Mouse (Mus musculus) cerebellum, adult 11 months (tissue): ENCODE data around the gene Gdf7.

ENCODE experiments used
- DNase-seq: peaks from one replicate; pipeline ENCODE4 v3.0.0; 2022

Gdf7 gene

GRCm38 (mm10) chr12:8301841-8302431 lies at the start of gene Gdf7:
Gdf7 (minus strand) TSS chr12:8301954.
- DNase-seq = no peak

DNA sequence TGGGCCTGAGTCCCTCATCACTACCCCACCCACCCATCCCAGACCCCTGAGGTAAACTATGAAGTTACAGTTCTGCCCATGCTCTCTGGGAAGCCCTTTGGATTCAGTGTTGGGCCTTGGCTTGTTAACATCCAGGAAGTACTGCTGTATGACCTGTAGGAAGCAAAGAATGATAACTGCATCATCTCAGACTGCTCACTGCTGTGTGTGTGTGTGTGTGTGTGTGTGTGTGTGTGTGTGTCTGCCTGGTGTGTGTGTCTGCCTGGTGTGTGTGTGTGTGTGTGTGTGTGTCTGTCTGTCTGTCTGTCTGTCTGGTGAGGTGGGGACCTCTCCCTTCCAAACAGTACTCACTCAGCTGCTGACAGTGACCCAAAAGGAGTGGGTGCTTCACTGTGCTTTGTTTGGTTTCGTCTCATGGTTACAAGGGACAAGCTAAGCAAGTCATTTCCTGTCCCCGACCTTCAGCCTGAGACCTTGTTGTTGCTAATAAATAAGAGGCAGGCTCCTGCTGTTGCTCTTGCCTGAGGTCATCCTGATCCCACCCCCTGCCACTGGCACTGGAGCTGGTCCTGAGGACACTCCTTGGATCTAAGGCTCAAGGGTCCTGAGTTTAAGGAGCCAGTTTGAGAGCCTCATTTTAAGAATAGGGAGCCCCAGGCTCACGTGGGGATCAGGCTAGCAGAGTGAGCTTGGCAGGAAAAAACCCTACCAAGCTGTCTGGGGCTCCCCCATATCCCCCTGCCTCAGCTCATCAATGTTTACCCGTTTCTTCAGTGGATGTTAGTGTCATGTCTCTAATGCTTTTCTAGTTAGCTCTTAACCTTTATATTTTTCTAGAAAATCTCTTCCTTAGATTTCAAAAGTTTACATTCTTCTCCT lies 49.5 kb upstream of the Gdf7 start:
- no peak for DNase-seq

DNA sequence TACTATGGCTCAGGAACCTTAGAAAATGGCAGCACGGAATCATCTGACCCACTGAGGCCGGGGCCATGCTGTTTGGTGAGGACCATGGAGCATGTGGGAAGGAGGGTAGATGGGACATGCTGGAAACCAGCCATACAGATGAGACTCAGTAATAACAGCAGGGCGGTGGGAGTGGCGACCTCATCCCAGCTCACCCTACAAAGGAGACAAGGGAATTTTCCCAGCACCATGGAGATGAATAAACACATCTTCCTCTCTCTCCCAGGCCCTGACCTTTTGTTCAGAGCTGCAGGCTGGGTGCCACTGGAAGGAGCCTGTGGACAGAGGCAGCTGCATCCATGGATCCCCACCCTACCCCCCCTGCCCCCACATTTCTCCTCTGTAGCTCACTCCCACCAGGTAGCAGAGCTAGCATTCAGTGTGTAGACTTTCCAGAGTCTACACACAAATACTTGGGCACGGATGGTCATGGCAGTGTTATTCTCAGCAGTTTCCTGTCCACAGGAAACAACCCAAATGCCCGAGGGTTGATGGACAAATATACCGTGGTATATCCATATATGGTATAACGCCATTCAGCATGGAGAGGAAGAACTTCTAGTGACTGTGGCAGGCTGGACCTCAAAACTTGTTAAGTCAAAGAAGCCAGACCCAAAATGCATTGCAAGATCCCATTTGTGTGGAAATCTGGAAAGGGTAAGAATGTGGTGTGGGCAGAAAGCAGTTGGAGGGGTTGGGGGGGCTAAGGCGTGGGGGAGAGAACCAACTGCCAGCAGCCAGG lies 47.2 kb upstream of the Gdf7 start:
- DNase-seq = no peak

DNA sequence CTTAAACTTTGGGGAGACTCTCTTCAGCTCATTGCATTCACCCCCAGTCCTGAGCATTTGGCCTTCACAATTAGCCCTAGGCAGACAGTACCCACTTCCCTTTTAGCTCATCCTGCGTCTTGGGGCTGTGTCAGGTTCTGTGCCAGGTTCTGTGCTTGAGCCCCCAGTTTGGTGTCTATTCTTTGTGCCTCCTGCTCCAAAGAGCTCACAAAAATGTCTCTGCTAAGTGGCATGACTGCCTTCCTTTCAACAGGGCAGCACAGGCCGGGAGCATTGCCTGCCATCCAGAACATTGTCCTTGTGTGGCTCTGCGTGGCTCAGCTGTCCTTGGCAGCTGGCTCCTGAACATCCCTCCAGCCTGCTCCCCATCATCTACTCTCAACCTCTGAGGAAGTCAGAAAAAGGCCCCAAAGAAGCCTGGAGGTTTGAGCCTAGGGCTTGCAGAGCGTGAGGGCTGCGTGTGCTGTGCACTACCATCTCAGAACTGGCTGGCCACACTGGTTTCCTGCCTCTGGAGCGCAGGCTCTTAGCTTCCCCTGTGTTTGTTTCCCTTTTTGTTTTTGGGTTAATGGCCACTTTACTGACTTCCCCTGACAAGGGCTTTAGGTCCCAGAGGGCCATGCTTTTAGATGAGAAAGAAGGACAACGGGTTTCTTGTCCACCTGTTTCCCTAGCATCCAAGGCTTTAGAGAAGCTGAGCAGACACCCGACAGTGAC lies 46.1 kb upstream of the Gdf7 start:
- no peak for DNase-seq

DNA sequence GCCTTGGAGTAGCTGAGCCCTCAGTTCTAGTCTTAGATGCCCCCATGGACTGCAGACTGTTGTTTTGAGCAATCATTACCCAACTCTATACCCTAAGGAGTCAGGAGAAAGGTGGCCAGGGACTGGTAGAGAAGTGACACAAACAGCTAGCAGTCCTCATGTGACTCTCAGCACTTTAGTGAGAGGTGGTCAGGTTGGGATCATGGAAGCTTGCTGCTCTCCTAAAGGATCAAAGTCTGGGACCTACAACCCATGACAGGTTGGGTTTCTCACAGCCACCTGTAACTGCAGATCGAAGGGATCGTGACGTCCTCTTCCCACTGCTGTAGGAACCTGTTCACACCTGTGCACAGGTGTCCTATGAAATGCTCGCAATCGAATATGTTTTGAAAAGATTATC lies 43.8 kb upstream of the Gdf7 start:
- no peak for DNase-seq

DNA sequence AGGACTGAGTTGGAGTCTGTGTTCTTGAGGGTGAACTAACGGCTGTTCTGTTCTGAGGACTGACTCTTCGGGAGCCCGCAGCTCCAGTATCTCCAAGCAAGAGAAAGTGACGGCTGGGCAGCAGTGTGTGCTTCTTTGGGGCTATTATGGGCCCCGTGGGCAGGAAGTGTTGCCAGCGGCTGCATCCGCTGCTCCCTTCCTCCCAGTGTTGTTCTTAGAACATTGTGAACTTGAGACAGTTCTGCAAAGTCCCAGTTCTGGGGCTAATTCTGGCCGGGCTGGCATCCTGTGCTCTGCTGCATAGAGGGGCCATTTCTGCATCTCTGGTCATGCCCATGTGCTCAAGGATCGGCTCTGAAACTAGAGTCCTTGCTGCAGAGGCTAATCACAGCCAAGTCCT lies 43.1 kb upstream of the Gdf7 start:
- DNase-seq = no peak

DNA sequence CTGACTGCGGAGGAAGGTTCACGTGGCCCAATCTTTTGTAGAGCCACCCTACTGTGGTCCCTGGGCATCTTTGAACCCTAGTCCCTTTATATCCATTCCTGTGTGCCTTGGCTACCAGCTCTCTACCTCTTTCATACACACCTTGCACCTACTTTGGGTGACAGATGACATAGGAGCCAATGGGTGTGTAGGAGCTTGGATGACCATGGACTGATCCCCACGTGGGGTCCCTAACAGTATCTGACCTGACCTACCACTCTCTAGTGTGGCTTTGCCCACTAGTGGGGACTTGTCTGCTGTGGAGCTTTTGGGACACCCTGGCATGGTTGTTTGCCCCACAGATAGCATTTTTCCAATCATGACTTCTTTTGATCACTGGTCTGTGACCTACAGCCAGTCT lies 41.6 kb upstream of the Gdf7 start:
- no peak for DNase-seq

GRCm38 (mm10) chr12:8341008-8341407 lies 39.3 kb upstream of the Gdf7 start:
- no peak for DNase-seq

DNA sequence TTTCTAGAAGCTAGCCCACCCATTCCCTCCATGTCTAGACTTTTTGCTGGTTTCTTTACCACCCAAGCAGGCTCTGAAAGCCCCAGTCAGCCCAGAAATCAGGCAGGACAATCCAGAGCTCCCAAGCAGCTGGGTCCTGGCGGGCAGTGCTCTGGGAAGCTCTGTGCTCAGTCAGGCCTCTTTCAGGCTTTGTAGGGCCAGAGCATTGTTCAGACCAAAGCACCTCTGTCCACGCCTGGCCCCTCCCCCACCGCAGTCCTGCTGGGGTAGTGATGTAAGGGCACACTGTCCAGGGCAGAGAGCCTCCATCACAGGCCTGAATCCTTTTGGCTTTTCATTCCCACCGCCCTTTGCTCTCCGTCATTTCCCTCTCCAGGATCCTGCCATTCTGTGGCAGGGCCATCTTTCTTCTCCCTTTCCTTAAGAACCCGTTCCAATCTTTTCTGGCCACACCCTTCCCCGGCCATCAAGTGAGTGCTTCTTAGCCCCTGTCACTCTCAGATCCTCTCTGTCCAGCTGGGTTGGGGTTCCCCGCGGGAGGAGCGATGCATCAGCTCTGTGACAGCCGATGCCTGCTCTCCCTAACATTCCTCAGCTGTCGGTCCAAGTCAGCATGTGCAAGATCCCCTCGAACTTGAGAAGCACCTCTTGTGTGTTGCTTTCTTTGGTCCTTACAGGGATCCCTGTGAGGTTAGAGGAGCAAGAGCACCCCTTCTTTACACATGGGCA lies 38.0 kb upstream of the Gdf7 start:
- no peak for DNase-seq

DNA sequence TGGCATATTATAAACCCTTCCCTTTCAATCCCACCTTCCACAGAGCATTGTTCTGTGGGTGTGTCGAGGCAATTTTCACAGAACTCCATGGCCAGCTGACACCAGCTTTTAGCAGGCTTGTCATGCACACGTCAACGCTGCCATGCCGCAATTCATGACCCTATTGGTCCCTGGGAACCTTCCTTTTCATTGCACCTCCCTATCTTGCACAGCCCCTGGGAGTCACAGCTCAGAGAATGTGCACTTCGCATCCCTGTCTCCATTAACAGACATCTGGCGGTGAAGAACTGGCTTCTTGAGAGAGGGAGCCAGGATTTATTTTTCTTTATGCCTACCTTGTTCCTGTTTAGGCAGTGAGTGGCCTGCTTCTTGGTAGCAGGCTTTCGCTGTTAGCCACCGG lies 37.2 kb upstream of the Gdf7 start:
- DNase-seq = no peak

DNA sequence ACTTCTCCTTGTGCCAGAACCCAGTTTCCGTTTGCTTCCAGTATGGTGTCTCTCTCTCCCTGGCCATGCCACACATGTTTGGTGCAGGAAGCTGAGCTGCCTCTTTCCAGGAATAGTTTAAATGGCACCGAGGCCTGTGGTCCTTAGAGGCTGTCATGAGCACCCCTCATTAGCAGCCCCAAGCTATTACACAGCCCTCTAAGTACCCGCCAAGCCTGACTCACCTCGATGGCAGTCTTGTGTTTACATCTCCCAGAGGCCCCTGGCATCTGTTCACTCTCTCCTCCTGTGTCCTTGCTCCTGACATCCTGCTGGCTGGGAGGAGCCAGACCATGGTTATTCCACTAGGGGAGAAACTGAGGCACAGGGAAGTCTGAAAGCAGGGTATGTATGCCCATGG lies 36.7 kb upstream of the Gdf7 start:
- DNase-seq = no peak

- no peak for DNase-seq
Observed at GRCm38 (mm10) chr12:8337286-8338060, 35.7 kb upstream of the Gdf7 start.

DNA sequence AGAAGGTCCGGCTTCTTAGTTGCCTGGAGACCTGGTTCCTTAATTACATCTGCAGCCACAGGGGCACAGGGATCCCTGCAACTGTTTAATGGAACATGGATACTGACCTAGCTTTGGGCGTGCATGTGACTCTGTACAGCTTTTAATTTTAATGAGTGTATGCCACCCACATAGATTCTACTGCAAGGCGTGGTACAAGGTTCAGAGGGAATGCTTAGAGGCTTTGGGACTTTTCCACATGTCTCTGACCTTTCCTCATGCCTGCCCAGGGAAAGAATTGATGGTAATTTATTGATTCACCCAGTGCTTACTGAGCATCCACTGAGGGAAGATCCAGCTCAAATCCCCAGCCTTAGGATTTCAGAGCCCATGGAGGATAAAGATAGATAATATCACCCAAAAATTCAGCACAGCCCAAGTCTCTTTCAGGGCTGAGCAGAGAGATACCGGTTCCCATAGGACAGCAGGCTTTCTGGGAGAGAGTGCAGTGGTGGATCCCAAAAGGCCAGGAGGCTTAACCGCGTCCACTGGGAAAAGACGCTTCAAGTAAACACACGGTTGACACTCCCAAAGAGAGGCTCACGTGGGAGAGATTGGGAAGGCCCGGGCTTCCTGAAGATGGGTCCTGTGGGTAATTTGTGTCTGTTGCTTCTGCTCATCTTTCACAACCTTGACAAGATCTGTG lies 35.0 kb upstream of the Gdf7 start:
- no peak for DNase-seq

GRCm38 (mm10) chr12:8335503-8335902 lies 33.7 kb upstream of the Gdf7 start:
- no peak for DNase-seq

- no peak for DNase-seq
Observed at GRCm38 (mm10) chr12:8334261-8334660, 32.5 kb upstream of the Gdf7 start.

GRCm38 (mm10) chr12:8333617-8334016 lies 31.9 kb upstream of the Gdf7 start:
- DNase-seq = no peak

DNA sequence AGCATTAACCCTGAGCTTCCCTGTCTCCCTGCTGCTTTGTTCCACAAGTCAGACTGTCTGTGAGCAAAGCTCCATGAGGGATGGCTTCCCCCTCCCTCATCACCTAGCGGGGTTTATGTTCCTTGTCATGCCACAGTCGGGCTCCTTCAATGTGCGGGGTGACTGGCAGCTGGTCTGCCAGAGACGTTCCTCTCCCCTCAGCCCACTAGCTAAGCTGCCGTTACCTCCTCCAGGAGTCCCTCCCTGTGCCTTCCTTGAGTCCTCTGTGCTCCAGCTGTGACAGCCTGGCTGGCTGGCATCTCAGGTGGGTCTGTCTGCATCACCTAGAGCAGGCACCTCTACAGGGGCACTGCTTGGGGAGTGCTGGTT lies 30.4 kb upstream of the Gdf7 start:
- no peak for DNase-seq

- no peak for DNase-seq
Observed at GRCm38 (mm10) chr12:8331489-8332173, 29.9 kb upstream of the Gdf7 start.

- no peak for DNase-seq
Observed at GRCm38 (mm10) chr12:8329236-8329635, 27.5 kb upstream of the Gdf7 start.

- no peak for DNase-seq
Observed at GRCm38 (mm10) chr12:8327675-8328053, 25.9 kb upstream of the Gdf7 start.
